Mouse (Mus musculus): ENCODE data around the gene D130043K22Rik.
A peak's percentile ranks its signal among the peaks of the same experiment; 100 is the strongest.

The D130043K22Rik gene

DNA sequence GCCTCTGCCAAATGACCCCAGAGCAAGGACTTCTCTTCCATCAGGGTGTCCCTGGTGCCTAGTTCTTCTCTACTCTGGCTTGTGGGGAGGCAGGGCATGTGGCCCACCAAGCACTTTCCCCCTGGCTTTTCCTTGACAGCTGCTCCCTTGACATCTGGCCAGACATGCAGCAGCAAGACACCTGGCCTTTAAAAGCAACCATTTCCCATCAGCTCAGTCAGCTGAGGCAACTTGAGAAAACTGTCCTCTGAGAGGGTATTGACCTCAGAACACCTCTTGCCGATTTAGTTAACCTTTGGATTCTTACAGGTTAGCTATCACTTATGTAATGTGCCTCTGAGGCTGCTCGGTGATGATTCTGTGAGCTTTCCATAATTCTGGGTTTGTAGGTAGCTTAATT, 48.9 kb downstream of the D130043K22Rik start:
- no peak for DNase-seq (ENCODE audit: low spot score)

- DNase-seq (ENCODE audit: low spot score) = no peak
Measured at GRCm38 (mm10) chr13:24901916-24902315, 57.0 kb downstream of the D130043K22Rik start.

- DNase-seq (ENCODE audit: low spot score) = no peak
Measured at GRCm38 (mm10) chr13:24903412-24903811, 58.5 kb downstream of the D130043K22Rik start.

DNA sequence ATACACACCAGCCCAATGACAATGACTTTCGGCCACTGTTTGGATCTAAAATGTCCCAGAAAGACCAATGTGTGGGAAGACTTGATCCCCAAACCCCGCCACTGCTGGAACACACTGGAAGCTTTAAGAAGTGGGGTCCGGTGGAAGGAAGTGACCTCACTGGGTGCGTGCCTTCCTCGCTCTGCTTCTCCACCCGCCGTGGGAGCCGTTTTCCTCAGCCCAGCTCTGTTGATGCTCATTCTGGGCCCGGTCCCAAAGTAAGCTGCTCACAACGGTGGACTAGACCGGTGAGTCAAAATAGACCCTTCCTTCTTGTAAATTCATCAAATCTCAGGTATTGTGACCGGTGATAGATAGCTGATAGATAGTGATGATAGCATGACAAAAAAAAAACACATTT, 60.5 kb downstream of the D130043K22Rik start:
- no peak for DNase-seq (ENCODE audit: low spot score)

GRCm38 (mm10) chr13:24906831-24907570, 62.1 kb downstream of the D130043K22Rik start:
- DNase-seq (ENCODE audit: low spot score) = no peak

DNA sequence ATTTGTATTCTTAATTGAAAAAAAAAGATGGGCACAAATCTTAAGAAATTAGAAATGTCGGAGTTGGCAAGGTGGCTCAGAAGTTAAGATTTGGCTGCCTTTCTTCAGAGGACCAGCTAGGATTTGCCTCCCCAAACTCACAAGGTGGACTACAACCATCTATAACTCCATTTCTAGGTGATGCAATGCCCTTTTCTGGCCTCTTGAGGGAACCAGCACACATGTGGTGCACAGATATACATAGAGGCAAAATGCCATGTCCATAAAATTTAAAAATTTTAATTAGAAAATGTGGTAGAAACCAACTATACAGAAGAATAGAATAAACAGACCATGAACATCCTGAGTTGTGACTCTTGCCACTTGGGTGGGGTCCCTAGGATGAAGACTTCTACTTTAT, 64.2 kb downstream of the D130043K22Rik start:
- DNase-seq (ENCODE audit: low spot score) = no peak

- DNase-seq (ENCODE audit: low spot score) = no peak
Measured at GRCm38 (mm10) chr13:24913576-24913975, 68.6 kb downstream of the D130043K22Rik start.

- no peak for DNase-seq (ENCODE audit: low spot score)
Measured at GRCm38 (mm10) chr13:24914915-24915314, 70.0 kb downstream of the D130043K22Rik start.

DNA sequence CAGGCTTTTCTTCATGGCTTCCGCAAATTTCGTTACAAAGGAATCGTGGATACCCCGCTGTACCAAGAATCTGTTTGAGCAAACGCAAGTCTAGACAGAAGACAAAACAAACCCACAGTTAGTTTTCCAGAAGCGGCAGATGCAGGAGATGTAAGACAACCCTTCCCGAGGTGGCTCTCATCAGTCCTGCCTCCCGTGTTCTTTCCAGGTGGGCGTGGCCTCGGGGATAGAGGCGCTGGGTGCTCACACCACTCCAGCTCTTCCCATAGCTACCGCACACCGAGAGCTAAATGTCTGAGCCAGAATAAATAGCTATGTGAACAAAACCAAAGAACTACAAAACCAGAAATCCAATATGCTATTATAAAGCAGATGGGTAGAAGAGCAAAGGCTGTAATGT, 70.9 kb downstream of the D130043K22Rik start:
- no peak for DNase-seq (ENCODE audit: low spot score)

- DNase-seq (ENCODE audit: low spot score) = peak; percentile 58
Measured at GRCm38 (mm10) chr13:24920333-24920977, 75.5 kb downstream of the D130043K22Rik start.

GRCm38 (mm10) chr13:24921281-24921680, 76.3 kb downstream of the D130043K22Rik start:
- no peak for DNase-seq (ENCODE audit: low spot score)

DNA sequence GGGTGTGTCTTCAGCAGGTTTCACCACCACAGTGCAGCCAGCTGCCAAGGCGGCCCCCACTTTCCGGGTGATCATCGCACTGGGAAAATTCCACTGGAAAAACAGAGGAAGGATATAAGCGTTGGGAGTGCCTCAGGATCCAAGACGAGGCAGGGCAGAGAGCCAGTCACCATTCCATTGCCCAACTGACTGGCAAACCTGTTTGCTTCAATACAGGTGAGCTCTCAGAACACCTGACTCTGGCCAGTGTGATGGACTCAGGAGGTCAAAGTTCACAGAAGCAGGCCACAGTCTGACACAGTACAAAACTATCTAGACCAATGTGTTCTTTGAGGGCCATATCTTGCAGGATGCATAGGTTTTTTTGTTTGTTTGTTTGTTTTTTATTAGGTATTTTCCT, 79.1 kb downstream of the D130043K22Rik start:
- no peak for DNase-seq (ENCODE audit: low spot score)

DNA sequence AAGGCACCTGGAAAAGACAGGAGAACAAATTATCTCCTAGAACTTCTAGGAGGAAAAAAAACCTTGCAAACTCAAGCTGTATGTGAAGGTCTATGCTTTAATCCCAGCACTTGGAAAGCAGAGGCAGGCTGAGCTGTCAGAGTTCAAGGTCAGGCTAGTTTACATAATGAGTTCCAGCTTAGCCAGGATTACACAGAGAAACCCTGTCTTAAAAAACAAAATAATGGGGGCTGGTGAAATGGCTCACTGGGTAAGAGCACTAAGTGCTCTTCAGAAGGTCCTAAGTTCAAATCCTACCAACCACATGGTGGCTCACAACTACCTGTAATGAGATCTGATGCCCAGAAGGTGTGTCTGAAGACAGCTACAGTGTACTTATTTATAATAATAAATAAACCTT, 85.7 kb downstream of the D130043K22Rik start:
- DNase-seq (ENCODE audit: low spot score) = no peak

DNA sequence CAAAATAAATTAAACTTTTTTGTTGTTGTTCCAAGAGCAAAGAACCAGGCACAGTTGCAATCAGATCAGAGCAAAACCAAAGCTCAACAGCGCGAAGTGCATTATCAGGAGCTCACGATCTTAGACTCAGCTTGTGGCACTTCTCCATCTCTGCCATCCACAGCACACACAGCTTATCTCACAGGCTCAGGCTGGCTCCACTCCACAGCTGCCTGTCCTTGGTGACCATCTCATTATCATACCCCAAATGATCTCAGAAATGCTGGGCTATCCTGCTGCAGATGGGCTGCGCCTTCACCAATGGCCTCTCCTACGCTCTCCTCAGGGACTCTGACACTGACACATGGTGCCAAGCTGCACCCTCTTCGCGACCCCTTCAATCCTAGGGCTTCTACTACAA, 88.3 kb downstream of the D130043K22Rik start:
- DNase-seq (ENCODE audit: low spot score) = no peak

DNA sequence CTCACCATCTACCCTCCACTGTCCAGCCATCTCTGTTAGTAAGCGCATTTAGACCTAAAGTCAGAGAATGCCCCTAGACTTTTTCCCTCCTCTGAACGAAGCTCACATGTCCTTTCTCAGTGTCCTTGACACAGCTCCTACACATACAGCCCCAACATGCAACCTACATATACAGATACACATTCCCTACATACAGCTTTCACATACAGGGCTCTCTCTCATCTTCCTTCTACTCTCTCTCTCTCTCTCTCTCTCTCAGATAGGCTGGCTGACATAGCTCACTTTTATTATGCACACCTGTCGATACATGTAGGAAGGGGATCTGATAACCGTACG, 91.8 kb downstream of the D130043K22Rik start:
- DNase-seq (ENCODE audit: low spot score) = no peak

- no peak for DNase-seq (ENCODE audit: low spot score)
Measured at GRCm38 (mm10) chr13:24937108-24937838, 92.3 kb downstream of the D130043K22Rik start, which contains the start of gene Aldh5a1. Gene Aldh5a1 (minus strand): TSS chr13:24937661.

- DNase-seq (ENCODE audit: low spot score) = no peak
Measured at GRCm38 (mm10) chr13:24937839-24938166, 92.9 kb downstream of the D130043K22Rik start.

- DNase-seq (ENCODE audit: low spot score) = peak; percentile 14
Measured at GRCm38 (mm10) chr13:24938683-24939082, 93.7 kb downstream of the D130043K22Rik start.

DNA sequence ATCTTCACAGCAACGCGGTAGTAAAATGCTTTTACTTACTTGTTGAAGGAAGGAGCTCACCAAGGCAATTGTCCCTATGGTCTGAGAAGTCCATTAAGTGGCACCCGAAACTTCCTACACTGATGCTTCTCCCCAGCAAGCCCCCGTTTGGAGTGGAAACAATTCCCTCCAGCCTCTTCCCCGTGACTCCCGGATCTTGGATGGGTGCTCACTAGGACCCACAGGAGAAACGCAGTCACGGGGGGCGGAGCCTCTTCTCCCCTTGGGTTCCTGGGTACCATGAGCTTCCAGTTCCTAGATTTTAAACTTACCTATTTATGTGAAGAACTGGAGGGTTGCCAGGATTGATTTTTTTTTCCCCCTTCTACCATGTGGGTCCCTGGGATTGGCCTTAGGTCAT, 94.5 kb downstream of the D130043K22Rik start:
- DNase-seq (ENCODE audit: low spot score) = no peak

- no peak for DNase-seq (ENCODE audit: low spot score)
Measured at GRCm38 (mm10) chr13:24942512-24943282, 97.8 kb downstream of the D130043K22Rik start, which contains the start of gene Gpld1. Gene Gpld1 (plus strand): TSS chr13:24943152.

GRCm38 (mm10) chr13:24943303-24943702, 98.4 kb downstream of the D130043K22Rik start:
- no peak for DNase-seq (ENCODE audit: low spot score)

DNA sequence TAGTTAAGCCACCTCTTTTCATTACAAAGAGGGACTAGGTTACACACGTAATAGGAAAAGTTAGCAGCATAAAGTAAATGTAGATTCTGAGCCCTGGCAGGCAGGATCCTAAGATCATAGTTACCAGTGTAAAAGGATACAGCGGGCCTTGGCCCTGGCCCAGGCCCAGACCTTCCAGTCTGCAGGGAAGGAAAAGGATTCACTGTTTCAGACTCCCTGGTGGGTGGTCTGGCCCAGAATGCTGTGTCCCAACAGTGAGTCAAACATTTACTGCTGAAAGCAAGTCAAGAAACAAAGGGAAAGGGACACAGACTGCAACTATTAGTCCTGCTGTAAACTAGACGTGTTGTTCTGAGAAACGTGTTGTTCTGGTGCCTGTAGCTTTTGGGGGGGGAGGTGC, 100.6 kb downstream of the D130043K22Rik start:
- no peak for DNase-seq (ENCODE audit: low spot score)

Data from MN1 (cell line).